Mouse (Mus musculus) hindbrain, embryonic 16.5 days (tissue): ENCODE measurements at regions not wholly inside any gene's neighbourhood (a gene's known extent, or its start where the extent isn't known, plus 50 kb on each side); places are given as distances from the start of the nearest gene placed in this dataset.

Source experiments
- ATAC-seq: fragments of 200-750 bp; cut with Nextera tagmentation; 2 replicates; pipeline ENCODE4 v1.8.0; 2017; ENCODE audit warnings: moderate TSS enrichment, moderate library complexity
- H3K27ac ChIP-seq: fragments of 300-500 bp; sonication (generic); 2 replicates; pipeline ENCODE4 v1.5.1; 2014; ENCODE audit warnings: low read depth, mild to moderate bottlenecking, control low read depth, low read length, moderate library complexity
- H3K27me3 ChIP-seq: fragments of 300-500 bp; sonication (generic); replicated peaks from 2 replicates; pipeline ENCODE4 v1.6.1; 2014; ENCODE audit warnings: low read length; ENCODE audit not compliant: control insufficient read depth, insufficient read depth
- H3K36me3 ChIP-seq: fragments of 300-500 bp; sonication (generic); 2 replicates; pipeline ENCODE4 v1.6.1; 2014; ENCODE audit warnings: mild to moderate bottlenecking, low read length, moderate library complexity, mixed read lengths; ENCODE audit not compliant: control insufficient read depth, insufficient read depth
- H3K4me1 ChIP-seq: fragments of 300-500 bp; sonication (generic); 2 replicates; pipeline ENCODE4 v1.6.1; 2014; ENCODE audit warnings: low read depth, low read length; ENCODE audit not compliant: control insufficient read depth, insufficient read depth
- H3K4me2 ChIP-seq: fragments of 300-500 bp; sonication (generic); 2 replicates; pipeline ENCODE4 v1.6.1; 2014; ENCODE audit warnings: mild to moderate bottlenecking, low read length, control low read depth, moderate library complexity
- H3K4me3 ChIP-seq: fragments of 300-500 bp; sonication (generic); 2 replicates; pipeline ENCODE4 v1.5.1; 2014; ENCODE audit warnings: mild to moderate bottlenecking, low read length, control low read depth, moderate library complexity
- H3K9ac ChIP-seq: fragments of 300-500 bp; sonication (generic); 2 replicates; pipeline ENCODE4 v1.6.1; 2014; ENCODE audit warnings: low read depth, mild to moderate bottlenecking, control low read depth, low read length, moderate library complexity
- H3K9me3 ChIP-seq: fragments of 300-500 bp; sonication (generic); 2 replicates; pipeline ENCODE4 v1.6.1; 2014; ENCODE audit warnings: mild to moderate bottlenecking, low read length, moderate library complexity; ENCODE audit not compliant: control insufficient read depth
- WGBS: fragments of 180-500 bp; shearing (Covaris S2); extraction: QIAGEN DNeasy Blood & Tissue Kit; methylation state at CpG from one replicate; pipeline ENCODE4 v1.1.7; 2014; 5-methylcytosine and 5-hydroxymethylcytosine counted together

DNA sequence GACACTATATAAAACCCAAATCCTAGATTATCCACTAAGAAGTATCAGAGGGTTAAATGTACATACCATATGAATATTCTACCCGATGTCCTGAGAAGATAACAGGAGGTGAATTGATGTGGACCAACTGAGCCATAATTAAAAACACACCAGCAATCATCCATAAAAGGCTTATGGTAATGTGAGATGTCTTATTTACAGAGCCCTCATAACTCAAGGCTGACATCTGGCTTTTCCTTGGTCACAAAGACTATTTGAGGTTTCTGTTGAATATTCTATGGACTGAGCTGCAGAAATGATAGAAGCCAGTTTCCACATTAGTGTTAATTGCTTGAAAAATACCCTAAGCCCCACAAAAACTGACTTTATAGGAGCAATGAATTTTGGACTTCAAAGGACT lies 198.1 kb upstream of the Gm8871 start:
- 59% methylated on average over 1 of the region's 1 CpGs for WGBS
- Histone ChIP-seq H3K9ac (no peak overlapping the region), H3K9me3 (no peaks in the 10 kb centered on the region), H3K36me3 (no peaks in the 10 kb centered on the region), H3K27me3 (no peaks in the 10 kb centered on the region), H3K27ac (no peak overlapping the region), H3K4me2 (no peak overlapping the region), H3K4me1 (no peaks in the 10 kb centered on the region), H3K4me3 (no peak overlapping the region)
- ATAC-seq: no peak

- no peaks in the 10 kb centered on the region for H3K9me3 ChIP-seq
- no peak for ATAC-seq
- no peaks in the 10 kb centered on the region for H3K27me3 ChIP-seq
- no peak overlapping the region for H3K4me3 ChIP-seq
- H3K9ac ChIP-seq: no peak overlapping the region
- H3K4me1 ChIP-seq: no peaks in the 10 kb centered on the region
- no peaks in the 10 kb centered on the region for H3K36me3 ChIP-seq
- H3K4me2 ChIP-seq: no peak overlapping the region
- 92% methylated on average over 1 of the region's 1 CpGs for WGBS
- H3K27ac ChIP-seq: no peak overlapping the region
Measured at GRCm38 (mm10) chr5:10767469-10767868, 180.1 kb upstream of the Gm8871 start.
